Mouse (Mus musculus): ENCODE measurements around the gene Nox3. TPM values are rescaled to one million over a fixed set of nuclear protein-coding genes. Genes with fewer than 3 reads are reported as not detected.

Nox3 gene
- polyA plus RNA-seq (2015; fragmentation: Nextera tagmentation; extraction: Ambion mirVana) = not detected in 2 replicates

GRCm38 (mm10) chr17:3696161-3696560 lies at the start of gene Nox3:
TSS of gene Nox3 (minus strand) at chr17:3696261.
- Histone ChIP-seq H3K9me3 (no peaks in the 10 kb centered on the region), H3K27ac (no peak within 1 kb of the TSS), H3K4me1 (no peaks in the 10 kb centered on the region), H3K4me2 (no peak within 1 kb of the TSS), H3K9ac (no peak within 1 kb of the TSS), H3K27me3 (no peaks in the 10 kb centered on the region), H3K4me3 (no peak within 1 kb of the TSS), H3K36me3 (no peaks in the 10 kb centered on the region)
- no peak for ATAC-seq (ENCODE audit: insufficient number of reproducible peaks, low FRiP score, low TSS enrichment, low read depth)
- WGBS = 91% methylated on average over 9 of the region's 9 CpGs

- Histone ChIP-seq H3K4me3 (no peak overlapping the region), H3K36me3 (no peaks in the 10 kb centered on the region), H3K27me3 (no peaks in the 10 kb centered on the region), H3K4me1 (no peaks in the 10 kb centered on the region), H3K27ac (no peak overlapping the region), H3K9ac (no peak overlapping the region), H3K4me2 (no peak overlapping the region), H3K9me3 (no peaks in the 10 kb centered on the region)
- 75% methylated on average over 2 of the region's 2 CpGs for WGBS
- ATAC-seq (ENCODE audit: insufficient number of reproducible peaks, low FRiP score, low TSS enrichment, low read depth) = no peak
Observed at GRCm38 (mm10) chr17:3744402-3744801, 48.3 kb upstream of the Nox3 start.

- Histone ChIP-seq H3K36me3 (no peaks in the 10 kb centered on the region), H3K4me2 (no peak overlapping the region), H3K27ac (no peak overlapping the region), H3K4me1 (no peaks in the 10 kb centered on the region), H3K9me3 (no peaks in the 10 kb centered on the region), H3K9ac (no peak overlapping the region), H3K4me3 (no peak overlapping the region), H3K27me3 (no peaks in the 10 kb centered on the region)
- WGBS = 51% methylated on average over 2 of the region's 2 CpGs
- ATAC-seq (ENCODE audit: insufficient number of reproducible peaks, low FRiP score, low TSS enrichment, low read depth) = no peak
Observed at GRCm38 (mm10) chr17:3736936-3737335, 40.9 kb upstream of the Nox3 start.

GRCm38 (mm10) chr17:3734286-3734685 lies 38.2 kb upstream of the Nox3 start:
- Histone ChIP-seq H3K4me3 (no peak overlapping the region), H3K4me2 (no peak overlapping the region), H3K9ac (no peak overlapping the region)

GRCm38 (mm10) chr17:3705350-3705930 lies 9.4 kb upstream of the Nox3 start:
- H3K4me2 ChIP-seq = no peak overlapping the region
- peak; percentile 52 for ATAC-seq (ENCODE audit: insufficient number of reproducible peaks, low FRiP score, low TSS enrichment, low read depth)
- no peaks in the 10 kb centered on the region for H3K27me3 ChIP-seq
- no peak overlapping the region for H3K4me3 ChIP-seq
- H3K4me1 ChIP-seq = no peaks in the 10 kb centered on the region; the same call in 1 of the 2 replicates
- 89% methylated on average over 1 of the region's 1 CpGs for WGBS
- no peaks in the 10 kb centered on the region for H3K9me3 ChIP-seq
- H3K27ac ChIP-seq = no peak overlapping the region
- H3K9ac ChIP-seq = no peak overlapping the region
- H3K36me3 ChIP-seq = no peaks in the 10 kb centered on the region

More at GRCm38 (mm10) chr17:3734286-3734685, 38.2 kb upstream of the Nox3 start:
- no peaks in the 10 kb centered on the region for H3K27me3 ChIP-seq
- H3K9me3 ChIP-seq = no peaks in the 10 kb centered on the region
- no peaks in the 10 kb centered on the region for H3K36me3 ChIP-seq
- no peak for ATAC-seq (ENCODE audit: insufficient number of reproducible peaks, low FRiP score, low TSS enrichment, low read depth)
- no peak overlapping the region for H3K27ac ChIP-seq
- H3K4me1 ChIP-seq = no peaks in the 10 kb centered on the region

GRCm38 (mm10) chr17:3702320-3702719 lies 6.3 kb upstream of the Nox3 start:
- H3K4me3 ChIP-seq = no peak overlapping the region
- no peak overlapping the region for H3K4me2 ChIP-seq
- no peak overlapping the region for H3K9ac ChIP-seq
- WGBS = 46% methylated on average over 3 of the region's 3 CpGs
- H3K27me3 ChIP-seq = no peaks in the 10 kb centered on the region
- no peaks in the 10 kb centered on the region for H3K9me3 ChIP-seq
- no peak overlapping the region for H3K27ac ChIP-seq
- ATAC-seq (ENCODE audit: insufficient number of reproducible peaks, low FRiP score, low TSS enrichment, low read depth) = no peak
- H3K4me1 ChIP-seq = no peaks in the 10 kb centered on the region; the same call in 1 of the 2 replicates
- no peaks in the 10 kb centered on the region for H3K36me3 ChIP-seq

GRCm38 (mm10) chr17:3692817-3693216 lies 3.2 kb downstream of the Nox3 start:
- 72% methylated on average over 8 of the region's 8 CpGs for WGBS
- Histone ChIP-seq H3K4me2 (no peak overlapping the region), H3K4me1 (no peaks in the 10 kb centered on the region), H3K9me3 (no peaks in the 10 kb centered on the region), H3K27me3 (no peaks in the 10 kb centered on the region), H3K9ac (no peak overlapping the region), H3K36me3 (no peaks in the 10 kb centered on the region), H3K4me3 (no peak overlapping the region), H3K27ac (no peak overlapping the region)
- no peak for ATAC-seq (ENCODE audit: insufficient number of reproducible peaks, low FRiP score, low TSS enrichment, low read depth)

- 37% methylated on average over 8 of the region's 8 CpGs for WGBS
- Histone ChIP-seq H3K4me3 (no peak overlapping the region), H3K27me3 (no peaks in the 10 kb centered on the region), H3K27ac (no peak overlapping the region), H3K9ac (no peak overlapping the region), H3K4me1 (no peaks in the 10 kb centered on the region), H3K4me2 (no peak overlapping the region), H3K9me3 (no peaks in the 10 kb centered on the region), H3K36me3 (no peaks in the 10 kb centered on the region)
- no peak for ATAC-seq (ENCODE audit: insufficient number of reproducible peaks, low FRiP score, low TSS enrichment, low read depth)
Observed at GRCm38 (mm10) chr17:3690499-3691258, 5.4 kb downstream of the Nox3 start.

- no peak overlapping the region for H3K27ac ChIP-seq
- H3K4me3 ChIP-seq = no peak overlapping the region
- no peak overlapping the region for H3K4me2 ChIP-seq
- no peaks in the 10 kb centered on the region for H3K27me3 ChIP-seq
- H3K36me3 ChIP-seq = no peaks in the 10 kb centered on the region
- no peak for ATAC-seq (ENCODE audit: insufficient number of reproducible peaks, low FRiP score, low TSS enrichment, low read depth)
- 36% methylated on average over 3 of the region's 3 CpGs for WGBS
- H3K9me3 ChIP-seq = no peaks in the 10 kb centered on the region
- no peak overlapping the region for H3K9ac ChIP-seq
- no peaks in the 10 kb centered on the region for H3K4me1 ChIP-seq
Observed at GRCm38 (mm10) chr17:3683662-3684061, 12.4 kb downstream of the Nox3 start.

GRCm38 (mm10) chr17:3669226-3669625 lies 26.8 kb downstream of the Nox3 start:
- no peaks in the 10 kb centered on the region for H3K9me3 ChIP-seq
- H3K4me1 ChIP-seq = no peaks in the 10 kb centered on the region
- H3K27ac ChIP-seq = no peak overlapping the region
- no peak overlapping the region for H3K9ac ChIP-seq
- H3K36me3 ChIP-seq = no peaks in the 10 kb centered on the region
- 75% methylated on average over 4 of the region's 4 CpGs for WGBS
- H3K4me2 ChIP-seq = no peak overlapping the region
- no peaks in the 10 kb centered on the region for H3K27me3 ChIP-seq
- no peak overlapping the region for H3K4me3 ChIP-seq
- ATAC-seq (ENCODE audit: insufficient number of reproducible peaks, low FRiP score, low TSS enrichment, low read depth) = no peak

GRCm38 (mm10) chr17:3667287-3667686 lies 28.8 kb downstream of the Nox3 start:
- no peaks in the 10 kb centered on the region for H3K27me3 ChIP-seq
- no peaks in the 10 kb centered on the region for H3K9me3 ChIP-seq
- H3K36me3 ChIP-seq = no peaks in the 10 kb centered on the region
- WGBS = 90% methylated on average over 4 of the region's 4 CpGs
- H3K4me2 ChIP-seq = no peak overlapping the region
- ATAC-seq (ENCODE audit: insufficient number of reproducible peaks, low FRiP score, low TSS enrichment, low read depth) = no peak
- H3K4me1 ChIP-seq = no peaks in the 10 kb centered on the region
- H3K4me3 ChIP-seq = no peak overlapping the region
- no peak overlapping the region for H3K9ac ChIP-seq
- H3K27ac ChIP-seq = no peak overlapping the region

GRCm38 (mm10) chr17:3665321-3665720 lies 30.7 kb downstream of the Nox3 start:
- 75% methylated on average over 4 of the region's 4 CpGs for WGBS
- Histone ChIP-seq H3K9ac (no peak overlapping the region), H3K4me2 (no peak overlapping the region), H3K27ac (no peak overlapping the region), H3K4me1 (no peaks in the 10 kb centered on the region), H3K27me3 (no peaks in the 10 kb centered on the region), H3K9me3 (no peaks in the 10 kb centered on the region), H3K36me3 (no peaks in the 10 kb centered on the region), H3K4me3 (no peak overlapping the region)
- ATAC-seq (ENCODE audit: insufficient number of reproducible peaks, low FRiP score, low TSS enrichment, low read depth) = no peak
